Mouse (Mus musculus): ENCODE data around the gene Tepsin. TPM values are rescaled to one million over a fixed set of nuclear protein-coding genes. Genes with fewer than 3 reads are reported as not detected.

Tepsin gene
- polyA plus RNA-seq (2012; rRNA removed): 95.3 and 103 TPM in 2 replicates

DNA sequence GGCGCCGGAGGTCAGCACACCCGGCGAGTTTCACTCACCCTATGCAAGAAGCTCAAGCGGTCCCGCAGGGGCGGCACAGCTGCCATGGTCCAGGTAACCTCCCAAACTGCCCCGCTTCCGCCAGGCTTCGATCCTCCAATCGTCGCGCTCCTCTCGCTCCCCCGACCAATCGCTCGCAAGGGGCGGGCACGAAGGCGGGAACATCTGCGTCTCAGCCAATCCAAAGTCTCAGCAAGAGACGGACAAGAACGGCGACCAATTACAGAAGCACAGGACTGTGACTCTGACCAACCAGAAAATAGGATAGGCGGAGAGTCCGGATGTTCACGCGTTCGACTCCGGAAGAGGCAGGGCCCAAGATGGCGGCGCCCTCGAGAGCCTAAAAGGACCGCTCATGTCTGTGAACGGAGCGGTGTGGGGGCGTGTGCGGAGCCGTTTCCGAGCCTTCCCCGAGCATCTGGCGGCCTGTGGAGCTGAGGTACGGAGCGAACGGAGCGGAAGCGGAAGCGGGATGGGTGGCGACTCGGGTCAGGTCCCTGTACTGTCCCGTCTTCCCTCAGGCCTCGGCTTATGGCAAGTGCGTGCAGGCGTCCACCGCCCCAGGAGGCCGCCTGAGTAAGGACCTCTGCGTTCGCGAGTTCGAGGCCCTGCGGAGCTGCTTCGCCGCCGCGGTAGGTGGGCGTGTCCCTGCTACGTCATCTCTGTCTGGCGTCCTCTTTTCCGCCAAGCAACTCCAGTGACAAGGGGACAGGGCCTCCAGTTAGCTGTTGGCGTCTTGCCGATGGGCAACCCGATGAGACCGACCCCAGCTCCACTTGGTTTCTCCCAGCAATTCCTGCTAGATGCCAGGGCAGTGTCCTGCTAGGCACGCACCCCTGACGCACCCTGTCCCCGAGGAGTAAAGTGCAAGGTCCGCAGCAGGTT lies at the start of gene Tepsin, which contains the start of gene Ndufaf8:
Gene Tepsin, minus strand, starts transcription at position 144 of the 924 bp plus-strand sequence.
Gene Ndufaf8, plus strand, starts transcription at position 341 of the 924 bp plus-strand sequence.
- Histone ChIP-seq H3K4me3 (ENCODE audit: control insufficient read depth, insufficient read depth, low read length) (peak within 1 kb of the TSS; percentile 75), H3K27me3 (ENCODE audit: control insufficient read depth, insufficient read depth, low read length) (no peaks in the 10 kb centered on the region), H3K27ac (ENCODE audit: control insufficient read depth, insufficient read depth, low read length) (peak within 1 kb of the TSS; percentile 52), H3K36me3 (ENCODE audit: control insufficient read depth, insufficient read depth, low read length) (no peaks in the 10 kb centered on the region), H3K4me1 (replicated peaks; ENCODE audit: control insufficient read depth, insufficient read depth, low read length) (peaks cover 15% of the 10 kb centered on the region)
- peak; percentile 56 for TF ChIP-seq CTCF (IDR thresholded peaks at IDR 0.05; ENCODE audit: borderline replicate concordance, control insufficient read depth, extremely low read depth, insufficient read depth, low read length, poor library complexity)
- TF ChIP-seq POLR2A (IDR thresholded peaks at IDR 0.05; ENCODE audit: control insufficient read depth, extremely low read depth, insufficient read depth, low read length, poor library complexity): peak; percentile 69; the same call in 1 of the 2 replicates
- peak; percentile 99 for DNase-seq
- under 1% methylated on average over 77 of the region's 77 CpGs for WGBS

DNA sequence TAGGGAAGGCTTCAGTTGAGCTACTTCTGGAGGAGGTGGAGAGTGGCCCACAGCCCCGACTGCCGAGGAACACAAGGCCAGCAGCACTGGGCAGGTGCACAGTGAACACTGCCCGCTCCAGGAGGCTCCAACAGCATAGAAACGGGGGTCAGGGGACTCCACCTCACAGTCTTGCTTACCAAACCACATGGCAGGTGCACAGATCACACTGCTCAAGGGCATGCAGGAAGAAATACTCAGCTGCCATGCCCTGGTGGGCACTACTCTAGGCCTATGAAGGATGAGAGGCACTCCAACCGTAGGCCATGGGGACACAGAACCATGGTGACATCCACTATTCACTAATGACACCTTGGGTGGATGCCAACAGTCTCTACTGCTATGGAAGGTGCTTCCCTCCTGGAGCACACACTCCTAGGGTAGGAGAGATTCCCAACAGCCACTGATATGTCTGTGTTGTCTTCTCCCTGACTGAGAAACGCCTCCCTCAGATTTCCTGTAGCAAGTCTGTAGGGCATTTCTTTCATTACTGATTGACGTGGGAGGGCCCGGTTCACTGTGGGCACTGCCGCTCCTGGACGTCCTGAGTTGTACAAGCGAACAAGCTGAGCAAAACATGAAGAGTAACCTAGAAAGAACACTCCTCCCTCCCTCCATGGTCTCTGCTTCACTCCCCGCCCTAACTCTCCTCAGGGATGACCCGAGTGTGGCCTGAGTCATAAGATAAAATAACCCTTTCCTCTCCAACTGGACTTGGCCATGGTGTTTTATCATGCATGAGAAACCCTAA lies 45.4 kb upstream of the Tepsin start:
- TF ChIP-seq CTCF (IDR thresholded peaks at IDR 0.05; ENCODE audit: borderline replicate concordance, control insufficient read depth, extremely low read depth, insufficient read depth, low read length, poor library complexity): peak; percentile 26; the same call in 1 of the 2 replicates
- TF ChIP-seq POLR2A (IDR thresholded peaks at IDR 0.05; ENCODE audit: control insufficient read depth, extremely low read depth, insufficient read depth, low read length, poor library complexity): no peak
- no peak overlapping the region for H3K27ac ChIP-seq (ENCODE audit: control insufficient read depth, insufficient read depth, low read length)
- no peaks in the 10 kb centered on the region for H3K27me3 ChIP-seq (ENCODE audit: control insufficient read depth, insufficient read depth, low read length)
- DNase-seq: no peak
- H3K4me1 ChIP-seq (replicated peaks; ENCODE audit: control insufficient read depth, insufficient read depth, low read length): peaks cover 23% of the 10 kb centered on the region
- peaks cover 3% of the 10 kb centered on the region; the same call in 1 of the 2 replicates for H3K36me3 ChIP-seq (ENCODE audit: control insufficient read depth, insufficient read depth, low read length)
- H3K4me3 ChIP-seq (ENCODE audit: control insufficient read depth, insufficient read depth, low read length): no peak overlapping the region
- WGBS: 71% methylated on average over 13 of the region's 13 CpGs

DNA sequence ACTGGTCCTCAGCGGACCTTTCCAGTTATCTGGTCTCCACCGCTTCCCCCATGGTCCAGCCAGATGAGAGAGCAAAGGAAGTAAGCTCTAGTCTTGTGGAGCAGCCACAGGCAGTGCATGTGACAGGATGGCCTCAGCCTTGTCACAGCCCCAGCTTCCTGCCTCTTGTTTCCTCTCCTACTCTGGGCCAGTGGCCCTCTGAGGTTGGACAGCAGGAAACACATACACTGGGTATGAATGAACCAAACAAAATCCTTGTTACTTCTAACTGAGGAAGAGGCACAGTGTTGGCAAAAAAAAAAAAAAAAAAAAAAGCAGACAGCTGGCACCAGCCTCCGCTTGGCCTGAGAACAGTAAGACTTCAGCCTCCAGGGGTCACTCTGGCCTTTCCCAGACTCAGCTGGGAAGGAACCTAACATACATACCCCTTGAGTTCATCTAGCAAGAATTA lies 44.1 kb upstream of the Tepsin start:
- Histone ChIP-seq H3K27ac (ENCODE audit: control insufficient read depth, insufficient read depth, low read length) (no peak overlapping the region), H3K4me1 (replicated peaks; ENCODE audit: control insufficient read depth, insufficient read depth, low read length) (peaks cover 25% of the 10 kb centered on the region), H3K27me3 (ENCODE audit: control insufficient read depth, insufficient read depth, low read length) (no peaks in the 10 kb centered on the region), H3K36me3 (ENCODE audit: control insufficient read depth, insufficient read depth, low read length) (peaks cover 3% of the 10 kb centered on the region; the same call in 1 of the 2 replicates), H3K4me3 (ENCODE audit: control insufficient read depth, insufficient read depth, low read length) (no peak overlapping the region)
- TF ChIP-seq POLR2A (IDR thresholded peaks at IDR 0.05; ENCODE audit: control insufficient read depth, extremely low read depth, insufficient read depth, low read length, poor library complexity): no peak
- TF ChIP-seq CTCF (IDR thresholded peaks at IDR 0.05; ENCODE audit: borderline replicate concordance, control insufficient read depth, extremely low read depth, insufficient read depth, low read length, poor library complexity): no peak
- peak; percentile 18 for DNase-seq
- 42% methylated on average over 3 of the region's 3 CpGs for WGBS

DNA sequence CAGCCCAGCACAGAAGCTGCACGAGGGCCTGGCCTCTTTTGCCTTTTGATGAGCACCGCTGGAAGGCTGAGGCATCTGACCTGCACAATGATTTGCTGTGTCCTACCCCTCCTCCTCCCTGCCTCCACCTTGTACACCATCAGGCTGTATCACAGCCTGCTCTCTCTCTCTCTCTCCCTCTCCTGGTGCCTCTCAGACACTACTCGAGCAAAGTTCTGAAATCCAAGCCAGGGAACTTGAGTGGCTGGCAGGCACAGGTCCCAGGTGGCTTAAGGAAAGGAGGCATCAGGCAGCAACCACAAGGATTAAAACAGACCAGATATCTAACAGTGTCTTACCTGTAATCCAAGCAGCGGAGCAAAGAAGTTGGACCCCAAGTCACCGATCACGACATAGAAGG lies 41.7 kb upstream of the Tepsin start:
- TF ChIP-seq CTCF (IDR thresholded peaks at IDR 0.05; ENCODE audit: borderline replicate concordance, control insufficient read depth, extremely low read depth, insufficient read depth, low read length, poor library complexity) (no peak), POLR2A (IDR thresholded peaks at IDR 0.05; ENCODE audit: control insufficient read depth, extremely low read depth, insufficient read depth, low read length, poor library complexity) (no peak)
- Histone ChIP-seq H3K27ac (ENCODE audit: control insufficient read depth, insufficient read depth, low read length) (no peak overlapping the region), H3K4me3 (ENCODE audit: control insufficient read depth, insufficient read depth, low read length) (no peak overlapping the region), H3K4me1 (replicated peaks; ENCODE audit: control insufficient read depth, insufficient read depth, low read length) (peaks cover 25% of the 10 kb centered on the region), H3K36me3 (ENCODE audit: control insufficient read depth, insufficient read depth, low read length) (no peaks in the 10 kb centered on the region), H3K27me3 (ENCODE audit: control insufficient read depth, insufficient read depth, low read length) (no peaks in the 10 kb centered on the region)
- WGBS: 91% methylated on average over 6 of the region's 6 CpGs
- DNase-seq: no peak

DNA sequence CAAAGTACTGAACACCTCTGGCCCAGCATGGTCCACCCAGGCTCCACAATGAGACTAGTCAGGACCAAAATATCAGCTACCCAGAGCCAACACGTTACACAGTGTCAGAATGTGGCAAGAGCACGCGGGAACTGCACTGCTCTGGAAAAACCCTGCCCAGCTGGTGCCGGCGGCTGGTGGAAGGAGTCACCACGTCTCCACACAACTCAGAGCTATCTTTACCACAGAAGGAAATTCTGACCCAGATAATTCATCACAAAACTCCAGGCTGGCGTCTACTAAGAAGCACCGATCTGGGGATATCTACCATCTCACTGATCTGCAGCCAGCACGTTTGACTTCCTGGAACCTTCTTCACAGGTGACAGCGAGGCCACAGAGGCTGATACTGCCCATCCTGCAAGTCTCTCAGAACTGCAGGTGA lies 40.8 kb upstream of the Tepsin start:
- H3K36me3 ChIP-seq (ENCODE audit: control insufficient read depth, insufficient read depth, low read length): peaks cover 4% of the 10 kb centered on the region
- no peak overlapping the region for H3K27ac ChIP-seq (ENCODE audit: control insufficient read depth, insufficient read depth, low read length)
- no peaks in the 10 kb centered on the region for H3K27me3 ChIP-seq (ENCODE audit: control insufficient read depth, insufficient read depth, low read length)
- peaks cover 25% of the 10 kb centered on the region for H3K4me1 ChIP-seq (replicated peaks; ENCODE audit: control insufficient read depth, insufficient read depth, low read length)
- DNase-seq: no peak
- TF ChIP-seq POLR2A (IDR thresholded peaks at IDR 0.05; ENCODE audit: control insufficient read depth, extremely low read depth, insufficient read depth, low read length, poor library complexity): no peak
- no peak for TF ChIP-seq CTCF (IDR thresholded peaks at IDR 0.05; ENCODE audit: borderline replicate concordance, control insufficient read depth, extremely low read depth, insufficient read depth, low read length, poor library complexity)
- 20% methylated on average over 10 of the region's 10 CpGs for WGBS
- no peak overlapping the region for H3K4me3 ChIP-seq (ENCODE audit: control insufficient read depth, insufficient read depth, low read length)

DNA sequence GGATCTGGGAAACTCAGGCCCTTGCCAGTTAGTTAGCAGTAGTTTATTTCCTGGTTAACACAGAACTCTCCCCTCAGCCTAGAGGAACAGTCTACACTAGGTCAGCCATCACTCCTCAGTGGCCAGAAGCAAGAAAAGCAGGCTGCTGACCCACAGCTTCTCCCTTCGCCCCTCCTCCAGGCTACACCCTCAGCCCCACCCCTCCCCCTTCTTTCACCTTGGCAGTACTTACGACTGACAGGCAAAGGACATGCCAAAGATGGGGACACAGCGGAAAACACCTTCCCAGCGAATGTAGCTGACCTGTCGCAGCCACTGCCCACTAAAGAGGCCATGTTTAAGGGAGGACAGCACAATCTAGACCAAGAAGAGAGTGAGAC lies 39.1 kb upstream of the Tepsin start:
- Histone ChIP-seq H3K4me1 (replicated peaks; ENCODE audit: control insufficient read depth, insufficient read depth, low read length) (peaks cover 17% of the 10 kb centered on the region), H3K27ac (ENCODE audit: control insufficient read depth, insufficient read depth, low read length) (no peak overlapping the region), H3K4me3 (ENCODE audit: control insufficient read depth, insufficient read depth, low read length) (no peak overlapping the region), H3K27me3 (ENCODE audit: control insufficient read depth, insufficient read depth, low read length) (no peaks in the 10 kb centered on the region), H3K36me3 (ENCODE audit: control insufficient read depth, insufficient read depth, low read length) (peaks cover 15% of the 10 kb centered on the region)
- WGBS: 91% methylated on average over 5 of the region's 5 CpGs
- TF ChIP-seq POLR2A (IDR thresholded peaks at IDR 0.05; ENCODE audit: control insufficient read depth, extremely low read depth, insufficient read depth, low read length, poor library complexity): no peak
- no peak for TF ChIP-seq CTCF (IDR thresholded peaks at IDR 0.05; ENCODE audit: borderline replicate concordance, control insufficient read depth, extremely low read depth, insufficient read depth, low read length, poor library complexity)
- DNase-seq: no peak
